In the genomic region with DNA sequence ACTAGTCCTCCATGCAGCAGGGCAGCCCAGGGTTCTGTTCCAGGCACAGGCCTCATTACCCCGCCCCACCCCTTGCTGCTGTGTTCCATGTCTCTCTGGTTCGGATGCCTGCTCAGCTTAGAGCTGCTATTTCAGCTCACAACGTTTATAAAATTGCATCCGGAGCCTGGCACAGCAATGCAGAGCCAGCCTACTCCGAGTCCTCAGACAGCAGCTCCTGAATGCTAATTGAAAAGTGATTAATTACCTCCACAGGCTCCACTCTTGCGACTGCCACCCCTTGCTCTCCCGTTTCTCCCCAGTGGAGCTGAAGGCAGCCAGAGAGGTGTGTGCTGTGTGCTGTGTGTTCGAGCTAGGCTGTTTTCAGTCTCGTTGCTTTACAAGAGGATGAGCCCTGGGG, we compare ENCODE assay signal across 15 mouse cellular contexts.
DNase-seq lines count a peak whose midpoint lies in the region; ATAC-seq and TF ChIP-seq lines count a peak whose summit lies in the region.
"Had no signal": no experiment of that assay in that cellular context is flagged by ENCODE, and none has a peak within 500 bp of the region (broad histone marks: within the 10 kb centered on the region; RNA-seq: fewer than 3 reads in every experiment).

No protein-coding gene starts in this region.

- no peaks in the 10 kb centered on the region for H3K4me1 ChIP-seq in forebrain, postnatal 0 days (ENCODE audit: insufficient read depth)
- no peaks in the 10 kb centered on the region for H3K4me1 ChIP-seq in forebrain, embryonic 11.5 days (replicated peaks; ENCODE audit: control insufficient read depth, insufficient read depth, low read length)
- peaks cover 5% of the 10 kb centered on the region; the same call in 1 of the 2 replicates for H3K4me1 ChIP-seq in midbrain, embryonic 15.5 days
- no peaks in the 10 kb centered on the region for H3K4me1 ChIP-seq in liver, embryonic 12.5 days
- no peaks in the 10 kb centered on the region for H3K4me1 ChIP-seq in intestine, postnatal 0 days (replicated peaks; ENCODE audit: control insufficient read depth, insufficient read depth, low read length)
- no peaks in the 10 kb centered on the region for H3K4me1 ChIP-seq in heart, embryonic 11.5 days (ENCODE audit: control insufficient read depth, insufficient read depth, low read length)
- H3K4me1 ChIP-seq: lung, embryonic 15.5 days had no signal

- ATAC-seq in forebrain, postnatal 0 days = peak; percentile 54
- ATAC-seq in forebrain, embryonic 11.5 days (replicated peaks; ENCODE audit: low FRiP score) = no peak
- no peak for ATAC-seq in midbrain, embryonic 15.5 days (replicated peaks)
- no peak for ATAC-seq in liver, embryonic 12.5 days
- ATAC-seq in intestine, postnatal 0 days = no peak
- ATAC-seq in heart, embryonic 11.5 days (replicated peaks; ENCODE audit: insufficient number of reproducible peaks, low FRiP score, low TSS enrichment) = no peak

- TF ChIP-seq POLR2A in brain, embryonic 14.5 days (IDR thresholded peaks at IDR 0.05; ENCODE audit: borderline replicate concordance, extremely low read depth, insufficient read depth, insufficient read length, poor library complexity, severe bottlenecking) = no peak

- peak; percentile 24 for DNase-seq in forebrain, postnatal 0 days
- DNase-seq in forebrain, embryonic 11.5 days (ENCODE audit: low spot score) = no peak
- peak; percentile 64 for DNase-seq in brain, embryonic 14.5 days (ENCODE audit: low read depth)
- DNase-seq in layer of hippocampus, adult 9-10 months (ENCODE audit: low spot score) = peak; percentile 20
- DNase-seq: heart, adult 18-20 months; heart, postnatal 36 days; thymus, adult 18-20 months had no signal

- no peaks in the 10 kb centered on the region for H3K27me3 ChIP-seq in forebrain, postnatal 0 days (ENCODE audit: insufficient read depth, low read length)
- H3K27me3 ChIP-seq in forebrain, embryonic 11.5 days (ENCODE audit: control insufficient read depth, insufficient read depth, low read length) = no peaks in the 10 kb centered on the region
- H3K27me3 ChIP-seq in midbrain, embryonic 15.5 days (replicated peaks) = no peaks in the 10 kb centered on the region
- no peaks in the 10 kb centered on the region for H3K27me3 ChIP-seq in liver, embryonic 12.5 days (replicated peaks)
- H3K27me3 ChIP-seq in intestine, postnatal 0 days (replicated peaks; ENCODE audit: control insufficient read depth, insufficient read depth, low read length) = no peaks in the 10 kb centered on the region
- peaks cover 5% of the 10 kb centered on the region for H3K27me3 ChIP-seq in heart, embryonic 11.5 days (ENCODE audit: control insufficient read depth, insufficient read depth, low read length)
- H3K27me3 ChIP-seq: lung, embryonic 15.5 days; midbrain, embryonic 12.5 days had no signal

- H3K9ac ChIP-seq in forebrain, postnatal 0 days = no peak overlapping the region
- H3K9ac ChIP-seq in forebrain, embryonic 11.5 days (ENCODE audit: low read length) = no peak overlapping the region
- no peak overlapping the region for H3K9ac ChIP-seq in midbrain, embryonic 15.5 days
- H3K9ac ChIP-seq in liver, embryonic 12.5 days = no peak overlapping the region
- H3K9ac ChIP-seq in intestine, postnatal 0 days (ENCODE audit: low read depth, low read length) = no peak overlapping the region
- H3K9ac ChIP-seq in heart, embryonic 11.5 days (ENCODE audit: low read depth, low read length) = no peak overlapping the region
- H3K9ac ChIP-seq: lung, embryonic 15.5 days; midbrain, embryonic 12.5 days had no signal

- no peak overlapping the region for H3K4me3 ChIP-seq in forebrain, postnatal 0 days (ENCODE audit: low read depth, low read length)
- H3K4me3 ChIP-seq in forebrain, embryonic 11.5 days (ENCODE audit: low read depth, low read length) = no peak overlapping the region
- H3K4me3 ChIP-seq in midbrain, embryonic 15.5 days = no peak overlapping the region
- H3K4me3 ChIP-seq in liver, embryonic 12.5 days = no peak overlapping the region
- no peak overlapping the region for H3K4me3 ChIP-seq in intestine, postnatal 0 days (ENCODE audit: low read depth, low read length)
- H3K4me3 ChIP-seq in heart, embryonic 11.5 days (ENCODE audit: low read depth, low read length) = no peak overlapping the region
- H3K4me3 ChIP-seq: lung, embryonic 15.5 days; midbrain, embryonic 12.5 days had no signal

- no peak for TF ChIP-seq CTCF in forebrain, postnatal 0 days (IDR thresholded peaks at IDR 0.05; ENCODE audit: low read depth)
- TF ChIP-seq CTCF in brain, embryonic 14.5 days (IDR thresholded peaks at IDR 0.05; ENCODE audit: borderline replicate concordance, extremely low read depth, insufficient read depth, insufficient read length) = no peak
- TF ChIP-seq CTCF in intestine, postnatal 0 days (IDR thresholded peaks at IDR 0.05; ENCODE audit: low read depth) = no peak

- no peak overlapping the region for H3K4me2 ChIP-seq in forebrain, postnatal 0 days (ENCODE audit: low read depth)
- no peak overlapping the region for H3K4me2 ChIP-seq in forebrain, embryonic 11.5 days (ENCODE audit: low read depth, low read length, severe bottlenecking)
- no peak overlapping the region for H3K4me2 ChIP-seq in midbrain, embryonic 15.5 days
- H3K4me2 ChIP-seq in liver, embryonic 12.5 days = no peak overlapping the region
- H3K4me2 ChIP-seq in intestine, postnatal 0 days (replicated peaks; ENCODE audit: low read depth) = no peak overlapping the region
- H3K4me2 ChIP-seq in heart, embryonic 11.5 days = no peak overlapping the region
- H3K4me2 ChIP-seq: lung, embryonic 15.5 days; midbrain, embryonic 12.5 days had no signal

- H3K36me3 ChIP-seq in forebrain, postnatal 0 days (ENCODE audit: insufficient read depth) = no peaks in the 10 kb centered on the region
- no peaks in the 10 kb centered on the region for H3K36me3 ChIP-seq in forebrain, embryonic 11.5 days (ENCODE audit: control insufficient read depth, insufficient read depth, low read length)
- no peaks in the 10 kb centered on the region for H3K36me3 ChIP-seq in midbrain, embryonic 15.5 days (replicated peaks)
- no peaks in the 10 kb centered on the region for H3K36me3 ChIP-seq in liver, embryonic 12.5 days
- H3K36me3 ChIP-seq in intestine, postnatal 0 days (ENCODE audit: control insufficient read depth, insufficient read depth) = no peaks in the 10 kb centered on the region
- no peaks in the 10 kb centered on the region for H3K36me3 ChIP-seq in heart, embryonic 11.5 days (ENCODE audit: control insufficient read depth, insufficient read depth, low read length)
- H3K36me3 ChIP-seq: G1E; lung, embryonic 15.5 days; midbrain, embryonic 12.5 days had no signal

- WGBS in forebrain, postnatal 0 days = 22% methylated on average over 9 of the region's 9 CpGs
- WGBS in forebrain, embryonic 11.5 days = 45% methylated on average over 9 of the region's 9 CpGs
- WGBS in midbrain, embryonic 15.5 days = 42% methylated on average over 9 of the region's 9 CpGs
- WGBS in liver, embryonic 12.5 days (ENCODE audit: insufficient replicate concordance) = 43% methylated on average over 9 of the region's 9 CpGs
- WGBS in intestine, postnatal 0 days = 34% methylated on average over 9 of the region's 9 CpGs
- 36% methylated on average over 9 of the region's 9 CpGs for WGBS in heart, embryonic 11.5 days (ENCODE audit: insufficient replicate concordance)

- H3K9me3 ChIP-seq in forebrain, postnatal 0 days (ENCODE audit: low read length) = no peaks in the 10 kb centered on the region
- no peaks in the 10 kb centered on the region for H3K9me3 ChIP-seq in forebrain, embryonic 11.5 days (ENCODE audit: control insufficient read depth, low read length)
- no peaks in the 10 kb centered on the region for H3K9me3 ChIP-seq in midbrain, embryonic 15.5 days
- no peaks in the 10 kb centered on the region for H3K9me3 ChIP-seq in liver, embryonic 12.5 days (replicated peaks)
- H3K9me3 ChIP-seq in intestine, postnatal 0 days (ENCODE audit: control insufficient read depth) = no peaks in the 10 kb centered on the region
- no peaks in the 10 kb centered on the region for H3K9me3 ChIP-seq in heart, embryonic 11.5 days (replicated peaks; ENCODE audit: control insufficient read depth, low read length)
- H3K9me3 ChIP-seq: lung, embryonic 15.5 days; midbrain, embryonic 12.5 days had no signal

- no peak overlapping the region for H3K27ac ChIP-seq in forebrain, postnatal 0 days (ENCODE audit: low read depth, low read length)
- H3K27ac ChIP-seq in forebrain, embryonic 11.5 days (ENCODE audit: low read depth, low read length) = no peak overlapping the region
- 0 out of 2 replicates have a peak overlapping the region, but pooled peaks have one; percentile 14 for H3K27ac ChIP-seq in midbrain, embryonic 15.5 days
- H3K27ac ChIP-seq in liver, embryonic 12.5 days = no peak overlapping the region
- no peak overlapping the region for H3K27ac ChIP-seq in intestine, postnatal 0 days (ENCODE audit: low read depth, low read length)
- no peak overlapping the region for H3K27ac ChIP-seq in heart, embryonic 11.5 days (ENCODE audit: low read depth, low read length)
- H3K27ac ChIP-seq: kidney, postnatal 0 days; lung, embryonic 15.5 days; midbrain, embryonic 12.5 days had no signal
